Mouse (Mus musculus) gastrocnemius, adult 8-10 months (tissue): ENCODE data around the gene Dync1i1. TPM values are rescaled to one million over a fixed set of nuclear protein-coding genes. Genes with fewer than 3 reads are reported as not detected.

ENCODE experiments used
- DNase-seq, 2 experiments: peaks; one replicate each; pipeline ENCODE4 v3.0.0; 2022; ENCODE audit warnings: low spot score in 2 of 2
- total RNA-seq, 4 experiments: library from RNA; stranded (reverse); gene quantifications; 2 replicates each; pipeline ENCODE4 v1.2.4; 2022

The Dync1i1 gene
- total RNA-seq, 4 experiments from 2014 or later = 0.13 to 0.86 (median 0.30) TPM

DNA sequence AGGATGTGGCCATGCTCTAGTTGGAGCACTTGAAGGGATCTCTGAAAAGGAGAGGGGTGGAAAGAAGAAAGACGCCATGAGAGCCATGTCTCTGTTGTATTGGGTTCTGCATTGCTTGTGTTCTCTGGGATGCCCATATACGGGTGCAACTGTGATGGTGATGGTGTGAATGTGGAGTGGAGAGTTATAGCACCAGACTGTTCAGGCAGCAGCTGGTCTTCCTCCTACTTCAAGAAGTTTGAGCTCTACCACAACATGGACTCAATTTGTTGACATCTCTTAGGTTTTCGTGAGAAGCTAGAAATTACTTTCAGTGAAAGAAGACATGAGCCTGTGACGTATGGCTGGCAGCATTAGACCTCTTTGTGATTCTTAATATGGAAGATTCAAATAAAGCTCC, 44.8 kb downstream of the Dync1i1 start:
- no peak for DNase-seq

DNA sequence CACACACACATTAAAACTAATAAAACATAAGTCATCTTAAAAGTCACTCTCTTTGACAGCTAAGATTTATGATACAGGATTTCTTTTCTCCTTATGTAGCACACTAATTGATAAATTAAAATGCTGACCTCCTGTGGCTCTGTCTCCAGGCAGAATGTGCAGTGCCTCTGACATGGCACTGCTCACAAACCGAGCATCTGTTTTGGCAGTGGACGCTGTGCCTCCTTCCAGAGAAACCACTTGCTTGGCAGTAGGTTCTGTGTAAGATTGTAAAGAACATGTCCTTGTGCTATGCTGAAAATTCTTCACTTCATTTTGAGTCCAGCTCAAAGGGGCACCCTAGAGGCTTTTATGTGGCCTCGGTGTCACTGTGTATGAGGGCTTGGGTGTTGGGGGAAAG, 50.0 kb downstream of the Dync1i1 start:
- DNase-seq = no peak

DNA sequence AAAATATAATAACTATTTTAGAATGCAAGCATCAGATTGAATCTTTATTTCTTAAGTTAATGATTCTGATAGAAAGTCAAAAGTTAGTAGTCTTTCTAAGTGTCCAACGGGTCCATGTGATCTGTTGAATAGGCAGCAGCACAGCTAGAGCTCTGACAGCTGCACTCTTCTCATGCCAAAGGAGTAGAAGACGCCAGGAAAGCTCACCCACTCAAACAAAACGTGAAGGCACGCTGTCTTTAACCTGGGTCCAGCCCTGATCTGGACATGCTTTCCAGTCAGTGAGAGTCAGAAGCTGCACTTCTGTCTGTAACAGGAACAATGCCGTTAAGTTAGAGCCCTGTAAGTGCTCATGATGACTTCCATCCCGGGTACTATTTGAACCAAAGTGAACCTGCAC, 56.3 kb downstream of the Dync1i1 start:
- no peak for DNase-seq

DNA sequence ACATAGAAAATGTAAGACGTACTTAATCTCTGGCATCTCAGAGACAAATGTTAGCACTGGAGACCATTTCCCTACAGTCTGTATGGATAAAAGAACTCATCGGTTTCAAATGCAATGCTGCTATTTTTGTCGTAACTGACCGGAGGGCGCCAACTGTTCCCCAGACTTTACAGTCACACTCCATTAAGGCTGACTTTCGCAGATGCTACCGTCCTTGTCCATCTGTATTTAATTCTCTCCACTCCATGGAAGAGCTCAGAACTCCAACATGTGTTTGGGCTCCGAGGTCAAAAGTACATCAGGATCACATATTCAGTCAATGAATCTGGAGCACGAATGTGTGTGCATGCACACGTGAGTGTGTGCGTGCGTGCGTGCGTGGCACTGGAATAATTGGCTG, 58.4 kb downstream of the Dync1i1 start:
- no peak for DNase-seq

DNA sequence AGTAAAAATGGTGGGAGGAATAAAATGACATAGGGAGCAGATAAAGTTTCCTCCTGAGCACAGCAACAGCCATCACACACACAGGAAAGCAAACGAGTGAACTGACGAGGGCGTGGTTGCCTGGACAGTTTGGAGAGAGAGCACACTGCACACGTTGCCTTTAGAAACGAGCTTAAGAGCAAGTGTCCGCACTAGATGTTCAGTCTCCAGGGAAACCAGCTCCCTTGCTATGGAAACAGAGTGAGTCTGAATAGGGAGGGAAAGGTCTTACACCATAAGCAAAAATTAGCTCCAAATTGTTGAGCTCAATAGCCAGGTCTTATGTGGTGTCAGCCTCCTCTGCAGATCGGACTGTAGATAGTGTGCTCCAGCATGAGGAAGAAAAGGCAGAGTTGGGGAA, 65.2 kb downstream of the Dync1i1 start:
- DNase-seq = no peak

DNA sequence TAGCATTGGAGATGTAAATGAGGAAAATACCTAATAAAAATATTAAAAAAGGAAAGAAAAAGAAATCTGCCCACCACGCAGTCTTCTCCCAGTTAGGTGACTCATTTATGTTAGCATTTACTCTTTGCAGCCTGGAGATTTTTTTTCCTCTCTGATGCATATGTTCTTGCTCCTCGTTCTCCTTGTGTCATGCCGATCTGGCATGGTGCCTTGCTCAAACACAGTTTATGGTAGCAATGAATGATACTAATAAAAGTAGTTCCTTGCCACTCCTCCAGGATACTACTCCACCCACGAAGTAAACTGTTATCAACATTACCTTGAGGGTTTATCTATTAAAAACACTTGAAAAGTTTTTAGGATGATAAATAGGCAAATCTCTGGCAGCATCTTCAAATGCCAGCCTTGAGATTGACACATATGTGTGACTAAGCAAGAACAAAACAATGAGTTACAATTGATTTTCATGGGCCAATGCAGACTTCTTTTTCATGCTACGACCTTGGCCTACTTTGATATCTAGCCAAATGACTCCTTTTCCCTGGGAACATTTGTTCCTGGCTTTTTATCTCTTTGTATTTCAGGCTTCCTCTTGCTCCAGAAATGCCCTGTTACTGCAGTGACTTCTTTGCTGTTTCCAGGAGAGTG, 68.8 kb downstream of the Dync1i1 start:
- DNase-seq = no peak

DNA sequence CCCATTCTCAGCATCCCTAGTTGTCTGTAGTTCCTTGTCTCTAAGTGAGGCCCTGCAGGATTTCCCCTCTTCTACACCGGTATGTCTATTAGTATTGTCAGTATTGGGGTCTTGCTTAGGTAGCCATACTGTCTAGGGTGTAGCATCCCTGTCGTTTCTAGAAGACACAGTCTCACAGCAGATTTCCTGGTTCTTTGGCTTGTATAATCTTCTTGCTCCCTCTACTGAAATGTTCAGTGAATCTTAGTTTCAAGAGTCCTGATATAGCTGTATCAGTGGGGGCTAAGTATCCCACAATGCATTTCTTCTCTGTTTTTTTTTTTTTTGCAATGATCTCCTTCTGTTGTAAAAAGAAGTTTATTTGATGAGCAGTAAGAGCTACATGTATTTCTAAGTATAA, 69.9 kb downstream of the Dync1i1 start:
- no peak for DNase-seq

DNA sequence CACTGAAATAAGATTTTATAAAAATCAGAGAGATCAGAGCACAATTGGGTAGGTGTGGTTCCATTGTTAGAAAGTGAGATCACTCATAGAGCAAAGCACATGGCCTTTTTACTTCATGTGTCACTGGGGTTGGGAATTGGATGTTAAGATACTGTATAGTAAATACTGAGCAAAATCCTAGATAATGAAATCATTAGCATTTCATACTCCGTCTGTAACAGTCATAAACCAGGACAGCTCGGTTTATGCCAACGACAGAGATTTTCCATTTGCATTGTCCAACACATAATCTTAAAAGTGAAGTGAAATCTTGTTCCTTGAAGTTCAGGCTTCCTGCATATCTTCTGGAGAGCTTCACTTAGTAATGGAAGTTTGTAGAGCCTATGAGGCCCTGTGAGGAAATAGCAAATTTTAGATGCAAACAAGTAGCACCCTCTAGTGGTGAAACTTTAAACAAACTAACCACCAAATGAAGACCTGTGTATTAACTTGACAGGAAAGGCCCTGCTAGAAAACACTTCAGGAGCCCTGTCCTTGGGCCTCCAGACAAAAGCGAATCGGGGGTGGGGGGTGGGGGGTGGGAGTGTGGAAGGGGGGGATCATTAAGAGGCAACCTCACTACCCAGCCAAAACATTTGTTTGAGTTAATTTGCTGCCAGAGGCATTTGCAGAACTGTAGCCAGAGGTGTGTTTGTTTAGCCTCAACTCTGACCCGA, 76.8 kb downstream of the Dync1i1 start:
- no peak for DNase-seq

DNA sequence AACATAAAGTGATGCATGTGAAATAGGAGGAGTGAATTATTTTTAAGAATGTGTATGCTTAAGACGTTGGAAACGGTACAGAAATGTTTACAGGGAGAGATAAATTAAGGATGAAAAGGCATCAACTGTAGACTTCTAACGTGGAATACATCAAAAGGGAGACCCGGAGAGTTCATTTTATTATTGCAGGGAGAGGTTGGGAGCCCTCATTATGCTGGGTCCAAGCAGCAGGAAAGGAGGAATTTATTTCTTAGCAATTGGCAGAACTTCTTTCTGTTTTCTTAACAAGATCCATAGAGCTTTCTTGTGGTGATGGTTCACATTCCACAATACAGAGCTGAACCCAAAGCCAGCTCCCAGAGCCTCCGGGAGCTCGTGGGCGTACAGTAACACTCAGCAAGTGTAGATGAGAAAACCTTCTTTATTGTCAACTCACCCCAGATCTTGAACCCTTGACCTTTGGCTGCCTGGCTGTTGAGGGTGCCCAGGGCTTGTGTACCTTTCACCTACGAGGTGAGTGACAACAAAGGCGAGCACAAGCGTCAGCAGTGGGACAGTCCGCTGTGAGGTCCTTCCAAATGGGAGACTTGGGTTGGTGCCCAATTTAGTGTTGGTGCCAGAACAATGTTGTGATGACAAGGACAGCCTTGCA, 77.5 kb downstream of the Dync1i1 start:
- DNase-seq = no peak

DNA sequence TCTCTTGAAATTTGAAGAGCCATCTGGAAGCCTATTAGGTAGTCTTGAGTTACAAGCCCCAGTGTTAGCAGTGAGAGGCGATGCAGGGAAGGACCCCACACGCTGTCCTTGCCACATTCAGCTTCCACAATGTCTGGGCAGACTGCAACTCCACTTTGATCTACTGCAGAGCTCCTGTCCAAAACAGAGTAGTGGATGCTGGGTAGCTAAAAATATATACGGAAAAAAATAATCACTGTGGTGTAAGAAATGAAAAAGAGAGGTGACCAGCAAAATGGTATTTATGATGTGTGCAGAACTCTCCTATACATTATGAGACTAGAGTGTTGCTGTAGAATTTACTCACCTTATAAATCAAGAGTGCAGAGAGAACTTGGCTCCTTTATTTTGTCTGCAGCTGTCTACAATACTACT, 82.6 kb downstream of the Dync1i1 start:
- no peak for DNase-seq

DNA sequence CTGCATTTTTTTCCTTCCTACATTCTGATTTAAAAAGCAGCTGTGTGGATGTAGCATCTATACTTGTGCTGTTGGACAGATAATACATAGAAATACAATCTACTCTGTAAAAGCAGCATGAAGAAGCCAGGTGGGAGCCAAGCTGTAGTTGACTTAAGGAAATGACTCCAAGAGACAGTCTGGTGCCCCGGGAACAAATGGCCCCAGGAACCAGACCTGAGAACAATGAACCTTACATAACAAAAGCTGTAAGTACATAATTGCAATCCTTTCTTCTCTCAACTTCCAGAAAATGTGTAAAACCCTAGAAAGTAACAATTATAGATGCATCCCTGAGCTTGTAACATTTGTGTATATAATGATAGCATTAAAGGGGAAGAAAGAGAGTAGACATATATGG, 86.6 kb downstream of the Dync1i1 start:
- DNase-seq = no peak

DNA sequence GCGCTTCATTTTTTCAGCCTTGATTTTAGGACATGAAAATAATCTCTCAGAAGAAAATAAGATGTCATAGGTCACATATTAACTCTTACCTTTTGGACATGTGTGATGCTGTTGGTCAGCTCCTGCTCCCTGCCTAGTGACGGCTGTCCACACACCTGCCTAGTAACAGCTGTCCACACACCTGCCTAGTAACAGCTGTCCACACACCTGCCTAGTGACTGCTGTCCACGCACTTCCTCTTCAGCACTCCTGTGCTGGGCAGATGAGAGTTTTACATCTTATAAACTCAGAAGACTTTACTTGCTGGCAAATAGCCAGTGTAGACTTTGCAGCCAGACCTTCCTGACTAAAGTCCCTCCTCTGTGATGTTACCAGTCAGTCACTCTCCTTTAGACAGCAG, 94.2 kb downstream of the Dync1i1 start:
- no peak for DNase-seq

DNA sequence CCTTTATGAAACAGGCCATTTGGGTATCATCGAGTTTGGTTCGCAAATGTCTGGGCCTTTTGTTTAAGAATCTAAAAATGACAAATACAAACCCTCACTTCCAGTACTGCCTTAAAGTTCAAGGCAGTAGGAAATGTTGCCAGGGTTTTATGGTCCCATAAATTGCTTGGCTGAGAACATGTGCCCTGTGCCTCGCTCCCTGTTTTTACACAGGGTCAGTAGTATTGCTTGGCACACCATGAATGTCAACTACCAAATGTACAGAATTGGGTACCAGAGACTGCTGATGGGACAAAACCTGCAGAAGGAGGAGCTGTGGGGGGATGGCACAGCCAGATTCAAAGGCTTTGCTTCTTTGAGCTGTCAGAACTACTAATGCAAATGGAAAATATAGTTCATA, 100.0 kb downstream of the Dync1i1 start:
- no peak for DNase-seq

DNA sequence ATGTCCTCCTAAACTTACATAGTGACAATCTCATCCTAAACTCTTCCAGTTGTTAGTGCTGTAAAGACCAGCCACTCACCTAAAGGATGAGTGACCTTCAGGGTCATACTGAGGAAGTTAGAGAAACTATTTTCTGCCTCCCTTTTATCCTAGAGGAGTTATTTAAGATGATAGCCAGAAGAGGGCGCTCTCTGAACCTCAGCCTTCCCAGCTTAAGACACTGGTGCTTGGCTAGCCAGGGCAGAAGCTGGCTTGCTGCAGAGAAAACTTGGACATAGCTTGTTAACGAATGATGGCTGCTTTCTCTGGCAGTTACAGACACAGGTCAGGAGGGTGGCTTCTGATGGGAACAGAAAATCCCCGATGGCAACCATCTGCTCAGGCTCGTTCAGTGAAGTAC, 101.6 kb downstream of the Dync1i1 start:
- DNase-seq = no peak

DNA sequence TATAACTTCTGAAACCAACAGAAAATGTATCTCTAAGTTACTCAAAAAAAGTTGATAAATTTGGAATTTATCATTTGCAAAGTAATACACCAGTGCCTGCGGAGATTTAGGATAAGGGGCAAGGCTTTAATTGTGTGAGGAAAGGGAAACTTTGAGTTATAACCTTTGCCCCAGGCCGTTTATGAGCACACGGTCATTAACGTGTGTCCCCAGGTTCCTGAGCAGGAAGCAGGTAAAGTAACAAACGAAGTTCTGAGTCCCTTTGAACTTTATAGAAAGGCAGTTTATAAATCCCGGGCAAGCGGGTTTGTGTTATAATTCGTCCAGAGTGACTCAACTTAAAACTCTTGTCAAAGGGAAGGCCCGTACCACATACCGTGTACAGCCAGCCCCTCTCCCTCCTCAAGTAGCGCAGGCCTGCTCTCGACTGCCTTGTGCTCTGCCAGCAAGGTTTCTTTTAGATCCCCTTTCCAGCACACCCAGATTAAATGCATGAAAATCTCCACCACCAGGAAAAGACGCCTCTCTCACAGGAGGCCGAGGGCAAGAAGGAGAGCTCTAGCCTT, 103.1 kb downstream of the Dync1i1 start:
- no peak for DNase-seq

DNA sequence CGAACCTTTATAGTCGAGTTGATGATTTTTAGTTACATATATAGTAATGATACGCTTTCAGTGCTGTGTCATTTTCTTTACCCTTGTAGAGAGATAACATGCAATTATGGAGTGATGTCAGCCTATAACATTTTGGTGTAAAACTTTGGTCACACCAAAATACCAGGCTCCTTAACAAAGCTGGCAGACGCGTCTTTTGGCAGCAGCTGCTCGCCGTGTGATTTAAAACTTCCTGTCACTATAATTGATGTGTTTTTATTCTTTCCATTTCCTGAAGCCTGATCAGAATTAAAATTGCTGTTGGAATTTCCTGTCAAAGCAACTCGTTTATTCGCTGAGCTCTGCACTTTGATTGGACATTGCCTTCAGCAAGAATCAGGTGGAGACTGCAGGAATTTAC, 103.7 kb downstream of the Dync1i1 start:
- DNase-seq = no peak

DNA sequence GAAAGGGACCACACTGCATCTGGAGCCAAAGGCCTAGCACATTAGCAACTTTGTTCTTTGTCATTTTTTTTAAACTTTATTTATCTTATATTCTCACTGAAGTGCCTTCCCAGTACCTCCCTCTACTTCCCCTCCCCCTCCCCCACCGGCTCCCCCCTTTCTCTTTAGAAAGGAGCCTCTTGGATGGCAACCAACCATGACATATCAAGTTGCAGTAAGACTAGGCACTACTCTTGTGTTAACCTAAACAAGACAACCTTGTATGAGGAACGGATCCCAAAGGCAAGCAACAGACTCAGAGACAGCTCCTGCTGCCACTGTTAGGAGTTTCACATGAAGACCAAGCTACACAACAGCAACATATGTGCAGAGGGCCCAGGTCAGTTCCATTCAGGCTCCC, 105.3 kb downstream of the Dync1i1 start:
- DNase-seq = no peak

DNA sequence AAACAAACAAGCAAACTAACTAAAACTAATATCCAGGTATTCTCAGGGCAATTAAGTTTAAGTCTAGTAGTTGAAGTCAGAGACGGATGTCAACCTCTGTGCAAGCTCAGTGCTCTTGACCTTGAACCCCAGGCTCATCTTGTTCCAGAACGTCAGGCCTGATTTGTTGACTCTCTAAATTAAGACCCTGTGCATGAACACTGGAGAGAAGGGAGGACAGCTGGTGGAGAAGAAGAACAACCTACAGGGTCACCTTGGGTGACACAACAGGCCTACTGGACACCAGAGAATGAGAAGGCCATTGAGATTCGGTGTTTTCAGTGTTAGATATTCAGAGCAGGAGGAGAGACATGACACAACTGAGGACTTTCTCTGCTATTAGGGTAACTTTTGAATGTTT, 105.8 kb downstream of the Dync1i1 start:
- no peak for DNase-seq

DNA sequence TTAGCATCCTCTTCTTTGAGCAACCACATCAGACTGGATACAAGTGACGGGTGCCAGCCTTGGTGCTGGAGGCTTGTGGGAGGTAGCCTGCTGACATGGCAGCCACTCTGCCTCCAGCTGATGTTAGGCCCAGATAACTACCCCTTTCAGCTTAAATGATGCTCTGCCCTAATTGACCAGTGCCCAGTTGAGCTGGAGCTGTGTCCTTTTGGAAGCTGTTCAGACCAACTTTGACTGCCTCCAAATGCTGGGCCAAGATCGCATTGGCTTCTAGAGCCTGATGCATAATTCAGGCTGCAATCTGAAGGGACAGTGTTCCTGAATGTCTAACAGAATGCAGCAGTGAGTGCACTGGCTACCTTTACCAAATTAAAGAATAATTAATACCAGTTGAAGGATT, 107.4 kb downstream of the Dync1i1 start:
- DNase-seq = no peak

DNA sequence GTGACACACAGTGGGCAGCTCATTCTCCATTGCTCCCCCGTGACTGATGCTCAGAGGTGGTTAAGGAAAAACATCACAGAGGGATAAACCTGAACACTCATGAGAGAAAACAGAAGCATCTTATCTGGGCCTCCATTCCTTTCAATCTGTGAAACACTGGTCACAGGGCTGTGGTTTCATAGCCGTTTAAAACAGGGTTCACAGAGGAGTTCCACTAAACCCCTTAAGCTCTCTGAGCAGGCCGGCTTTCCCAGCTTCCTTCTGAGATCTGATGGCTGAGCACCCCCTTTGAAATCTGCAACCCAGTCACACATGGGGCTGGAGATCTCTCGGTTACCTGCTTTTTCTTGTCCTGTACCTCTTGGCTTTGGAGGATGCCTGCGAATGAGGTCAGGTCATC, 117.0 kb downstream of the Dync1i1 start:
- DNase-seq = no peak

DNA sequence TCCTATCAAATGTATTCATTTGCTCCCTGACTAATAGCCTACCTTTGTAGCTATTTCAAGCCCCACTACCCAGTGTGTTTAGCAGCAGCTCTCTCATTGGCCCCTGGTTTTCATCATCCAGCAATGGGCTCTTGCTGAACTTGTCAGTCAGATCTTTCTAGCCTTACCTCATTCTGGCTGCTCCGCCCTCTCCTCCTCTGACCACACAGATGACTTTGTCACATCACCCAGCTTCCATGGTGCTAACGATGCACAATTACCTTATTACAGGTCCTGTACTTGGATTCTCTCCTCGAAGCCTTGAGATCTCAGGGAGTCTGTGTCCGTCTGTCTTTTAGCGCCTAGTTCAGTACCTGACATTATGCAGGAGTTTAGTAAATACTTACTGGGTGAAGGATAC, 120.7 kb downstream of the Dync1i1 start:
- DNase-seq = no peak

DNA sequence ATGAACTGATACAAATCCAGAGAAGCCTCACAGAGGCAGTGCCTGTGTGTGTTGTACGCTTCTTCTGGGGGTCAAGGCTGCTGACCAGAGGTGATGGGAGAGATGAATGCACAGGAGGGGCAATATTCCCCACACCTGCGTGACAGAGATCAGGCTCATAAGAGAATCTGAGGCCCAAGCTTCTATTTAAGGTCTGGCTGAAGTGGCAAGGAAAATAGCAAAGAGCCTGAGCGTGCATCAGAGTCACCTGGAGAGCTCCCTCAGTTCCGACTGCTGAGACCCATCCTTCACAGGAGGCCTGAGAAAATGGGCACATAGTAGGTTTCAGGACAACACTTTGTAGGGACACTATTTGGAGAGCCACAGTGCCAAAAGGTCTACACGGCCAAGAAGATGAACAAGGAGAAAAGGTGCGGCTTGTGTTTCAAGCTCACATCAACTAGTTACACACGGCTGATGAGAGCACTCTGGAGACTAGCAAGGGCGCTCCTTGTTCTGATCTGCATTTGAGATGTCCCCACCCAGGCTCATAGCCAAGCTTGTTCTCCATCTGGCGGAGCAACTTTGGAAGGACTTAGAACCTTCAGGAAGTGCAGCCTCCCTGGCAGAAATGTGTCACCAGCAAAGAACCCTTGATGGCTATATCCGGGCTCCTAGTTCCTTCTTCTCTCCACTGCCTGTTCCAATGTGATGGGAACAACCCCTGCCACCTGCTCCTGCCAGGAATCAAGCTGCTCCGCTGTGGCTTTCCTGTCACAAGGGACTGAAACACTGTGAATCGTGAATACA, 128.8 kb downstream of the Dync1i1 start:
- DNase-seq = no peak
